Mouse (Mus musculus): ENCODE results near the gene Pgpep1l.

Pgpep1l gene

GRCm38 (mm10) chr7:68259523-68260081 is 4.4 kb downstream of the Pgpep1l start:
- DNase-seq (ENCODE audit: low spot score) = no peak

GRCm38 (mm10) chr7:68258326-68259150 is 5.5 kb downstream of the Pgpep1l start:
- DNase-seq (ENCODE audit: low spot score) = no peak

GRCm38 (mm10) chr7:68257767-68258166 is 6.3 kb downstream of the Pgpep1l start:
- DNase-seq (ENCODE audit: low spot score) = no peak

- DNase-seq (ENCODE audit: low spot score) = no peak
Measured at GRCm38 (mm10) chr7:68250902-68251301, 13.1 kb downstream of the Pgpep1l start.

GRCm38 (mm10) chr7:68250411-68250810 is 13.6 kb downstream of the Pgpep1l start:
- no peak for DNase-seq (ENCODE audit: low spot score)

- DNase-seq (ENCODE audit: low spot score) = no peak
Measured at GRCm38 (mm10) chr7:68246249-68246648, 17.8 kb downstream of the Pgpep1l start.

GRCm38 (mm10) chr7:68245681-68246080 is 18.4 kb downstream of the Pgpep1l start:
- no peak for DNase-seq (ENCODE audit: low spot score)

GRCm38 (mm10) chr7:68241205-68241604 is 22.8 kb downstream of the Pgpep1l start:
- DNase-seq (ENCODE audit: low spot score) = no peak

GRCm38 (mm10) chr7:68239220-68239827 is 24.7 kb downstream of the Pgpep1l start:
- no peak for DNase-seq (ENCODE audit: low spot score)

- no peak for DNase-seq (ENCODE audit: low spot score)
Measured at GRCm38 (mm10) chr7:68236817-68237216, 27.2 kb downstream of the Pgpep1l start.

- DNase-seq (ENCODE audit: low spot score) = no peak
Measured at GRCm38 (mm10) chr7:68233619-68234223, 30.3 kb downstream of the Pgpep1l start.

GRCm38 (mm10) chr7:68232521-68232920 is 31.5 kb downstream of the Pgpep1l start:
- DNase-seq (ENCODE audit: low spot score) = no peak

- DNase-seq (ENCODE audit: low spot score) = no peak
Measured at GRCm38 (mm10) chr7:68230831-68231230, 33.2 kb downstream of the Pgpep1l start.

- no peak for DNase-seq (ENCODE audit: low spot score)
Measured at GRCm38 (mm10) chr7:68228491-68228890, 35.5 kb downstream of the Pgpep1l start.

GRCm38 (mm10) chr7:68227621-68228020 is 36.4 kb downstream of the Pgpep1l start:
- DNase-seq (ENCODE audit: low spot score) = no peak

- DNase-seq (ENCODE audit: low spot score) = no peak
Measured at GRCm38 (mm10) chr7:68227021-68227420, 37.0 kb downstream of the Pgpep1l start.

GRCm38 (mm10) chr7:68225427-68226054 is 38.5 kb downstream of the Pgpep1l start:
- DNase-seq (ENCODE audit: low spot score) = no peak

GRCm38 (mm10) chr7:68224006-68224405 is 40.0 kb downstream of the Pgpep1l start:
- DNase-seq (ENCODE audit: low spot score) = no peak

GRCm38 (mm10) chr7:68223356-68223808 is 40.7 kb downstream of the Pgpep1l start:
- no peak for DNase-seq (ENCODE audit: low spot score)

GRCm38 (mm10) chr7:68221677-68222230 is 42.3 kb downstream of the Pgpep1l start:
- DNase-seq (ENCODE audit: low spot score) = peak; percentile 23

GRCm38 (mm10) chr7:68218879-68219278 is 45.2 kb downstream of the Pgpep1l start:
- no peak for DNase-seq (ENCODE audit: low spot score)

GRCm38 (mm10) chr7:68215522-68216070 is 48.4 kb downstream of the Pgpep1l start:
- no peak for DNase-seq (ENCODE audit: low spot score)
